Mouse (Mus musculus): ENCODE measurements around the gene Parvb.

DNA sequence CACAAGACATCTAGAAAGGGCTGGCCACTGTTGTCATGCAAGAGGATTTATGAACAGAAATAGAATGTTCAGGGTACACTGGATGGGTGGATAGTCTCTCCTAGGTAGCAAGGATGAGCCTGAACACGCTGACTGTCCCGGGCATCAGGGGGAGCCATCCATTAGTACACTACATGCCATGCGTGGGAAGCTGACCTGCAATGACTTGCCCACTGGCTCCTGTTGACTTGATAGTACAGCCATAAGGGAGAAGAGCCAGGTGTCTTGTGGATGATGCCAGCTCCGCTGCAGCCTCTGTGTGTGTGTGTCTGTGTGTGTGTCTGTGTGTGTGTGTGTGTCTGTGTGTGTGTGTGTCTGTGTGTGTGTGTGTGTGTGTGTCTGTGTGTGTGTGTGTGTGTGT is 87.5 kb downstream of the Parvb start:
- TF ChIP-seq CTCF (IDR thresholded peaks at IDR 0.05; ENCODE audit: low read depth): no peak
- no peak for TF ChIP-seq EP300 (IDR thresholded peaks at IDR 0.05; ENCODE audit: low read depth)

All from heart, postnatal 0 days (tissue).